Mouse (Mus musculus) lung, adult 2 months (tissue): Measurements from ENCODE around the gene Zfp609.

ENCODE experiments used
- CTCF ChIP-seq: fragments of 200-500 bp; IDR thresholded peaks from 2 replicates; pipeline ENCODE4 v1.5.1; 2011; ENCODE audit warnings: mild to moderate bottlenecking, low read length, control low read depth; ENCODE audit not compliant: insufficient read depth
- POLR2A ChIP-seq: fragments of 200-500 bp; IDR thresholded peaks from 2 replicates; pipeline ENCODE4 v1.6.1; 2011; ENCODE audit warnings: low read depth, mild to moderate bottlenecking, control low read depth, low read length, borderline replicate concordance; ENCODE audit errors: extremely low read depth

DNA sequence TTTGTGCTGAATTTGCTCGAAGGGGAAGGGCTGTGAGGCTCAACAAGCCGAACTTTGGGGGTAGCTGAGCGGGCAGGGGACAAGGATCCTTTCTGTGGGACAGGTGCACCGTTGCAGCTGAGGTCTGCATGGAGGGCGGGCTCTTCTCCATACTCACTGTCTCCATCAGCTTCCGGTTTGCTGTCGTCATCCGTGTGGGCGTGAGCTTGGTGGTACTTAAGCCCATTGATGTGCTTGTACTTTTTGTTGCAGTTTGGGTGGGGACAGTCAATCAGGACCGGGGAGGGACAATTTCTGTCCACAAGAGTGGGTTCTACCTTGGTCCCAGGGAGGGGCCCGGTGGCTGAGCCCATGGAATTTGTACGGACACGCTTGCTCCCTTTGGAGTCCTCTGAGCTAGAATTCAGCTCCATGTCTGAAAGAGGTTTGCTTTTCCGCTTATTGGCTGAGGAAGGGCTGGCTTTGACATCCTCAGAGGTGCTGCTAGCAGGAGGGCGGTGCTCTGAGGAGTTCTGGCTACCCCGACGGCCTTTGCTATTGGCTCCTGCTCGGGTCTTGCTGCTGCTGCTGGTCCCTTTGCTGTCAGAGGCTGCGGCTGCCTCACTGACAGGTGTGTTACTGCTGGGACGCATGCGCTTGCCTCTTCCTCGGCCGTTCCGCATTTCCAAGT, 123.3 kb downstream of the Zfp609 start:
- TF ChIP-seq POLR2A (no peak), CTCF (no peak)
